Mouse (Mus musculus): Measurements from ENCODE around the gene Alg1.

DNA sequence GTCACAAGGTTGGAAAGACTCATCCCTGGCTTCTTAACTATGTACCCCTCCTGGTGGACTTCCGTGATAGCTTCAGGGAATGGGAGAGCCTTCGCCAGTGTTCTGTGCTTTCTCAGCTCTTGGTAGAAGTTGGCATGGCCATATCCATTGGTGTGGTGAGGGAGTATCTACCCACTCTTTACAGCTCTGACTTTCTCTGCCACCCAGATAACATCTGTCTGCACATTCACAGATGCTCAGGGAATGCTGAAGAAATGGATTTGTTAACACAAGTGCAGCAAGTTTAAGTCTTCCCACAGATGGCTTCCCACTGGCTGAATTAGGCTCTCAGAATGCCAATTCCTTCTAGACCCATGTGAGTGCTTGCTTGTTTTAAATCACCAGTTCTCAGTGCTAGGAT lies 19.3 kb upstream of the Alg1 start:
- TF ChIP-seq CTCF (IDR thresholded peaks at IDR 0.05; ENCODE audit: low read depth, low read length) (no peak), POLR2A (IDR thresholded peaks at IDR 0.05; ENCODE audit: insufficient read depth, low read length) (no peak)
